Mouse (Mus musculus): Measurements from ENCODE around the gene Pnmal1. TPM values are rescaled to one million over a fixed set of nuclear protein-coding genes. Genes with fewer than 3 reads are reported as not detected.
"Not testable (repeated sequence)": the region's sequence is repeated elsewhere in the genome, so short reads cannot be mapped to it uniquely, and the experiment has no call there.

Gene Pnmal1
- polyA plus RNA-seq, 1 experiment from 2014 or later: not detected

DNA sequence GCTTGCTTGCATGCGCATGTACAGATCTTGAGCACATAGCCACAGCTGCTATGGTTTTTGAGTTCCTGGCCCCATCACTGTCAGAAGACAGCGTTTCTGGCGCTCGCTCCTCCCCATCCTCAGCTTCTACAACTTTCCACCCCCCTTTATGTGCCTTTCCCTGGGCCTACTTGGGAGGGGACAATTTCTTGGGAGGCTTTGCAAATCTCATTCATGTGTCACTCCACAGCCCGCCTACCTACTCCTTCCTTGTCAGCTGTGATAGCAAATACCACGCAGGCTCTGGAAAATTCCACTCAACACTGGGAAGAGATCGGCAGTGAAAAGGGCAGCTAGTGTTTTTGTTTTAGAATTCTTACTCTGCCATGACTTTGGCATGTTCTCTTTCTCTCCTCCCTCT lies 19.2 kb upstream of the Pnmal1 start:
- no peak overlapping the region for H3K27ac ChIP-seq
- no peaks in the 10 kb centered on the region for H3K36me3 ChIP-seq (ENCODE audit: inconsistent target)
- WGBS (ENCODE audit: missing documents): 89% methylated on average over 7 of the region's 7 CpGs
- H3K4me3 ChIP-seq (ENCODE audit: inconsistent target): no peak overlapping the region
- H3K79me2 ChIP-seq (ENCODE audit: inconsistent target): no peaks in the 10 kb centered on the region

GRCm38 (mm10) chr7:16942861-16943260 lies 16.6 kb upstream of the Pnmal1 start:
- WGBS (ENCODE audit: missing documents): 68% methylated on average over 4 of the region's 4 CpGs
- Histone ChIP-seq H3K36me3 (ENCODE audit: inconsistent target) (no peaks in the 10 kb centered on the region), H3K4me3 (ENCODE audit: inconsistent target) (no peak overlapping the region), H3K27ac (no peak overlapping the region), H3K79me2 (ENCODE audit: inconsistent target) (no peaks in the 10 kb centered on the region)

GRCm38 (mm10) chr7:16944061-16944807 lies 15.2 kb upstream of the Pnmal1 start, which contains the start of gene Pnmal2:
Pnmal2 (plus strand) TSS chr7:16944682.
- WGBS (ENCODE audit: missing documents): 27% methylated on average over 36 of the region's 36 CpGs
- Histone ChIP-seq H3K27ac (no peak within 1 kb of the TSS), H3K79me2 (ENCODE audit: inconsistent target) (no peaks in the 10 kb centered on the region), H3K36me3 (ENCODE audit: inconsistent target) (no peaks in the 10 kb centered on the region), H3K4me3 (ENCODE audit: inconsistent target) (no peak within 1 kb of the TSS)

- Histone ChIP-seq H3K36me3 (ENCODE audit: inconsistent target) (no peaks in the 10 kb centered on the region), H3K79me2 (ENCODE audit: inconsistent target) (no peaks in the 10 kb centered on the region), H3K4me3 (ENCODE audit: inconsistent target) (no peak overlapping the region), H3K27ac (no peak overlapping the region)
- 9% methylated on average over 14 of the region's 22 CpGs for WGBS (ENCODE audit: missing documents)
Measured at GRCm38 (mm10) chr7:16944808-16945315, 14.6 kb upstream of the Pnmal1 start.

DNA sequence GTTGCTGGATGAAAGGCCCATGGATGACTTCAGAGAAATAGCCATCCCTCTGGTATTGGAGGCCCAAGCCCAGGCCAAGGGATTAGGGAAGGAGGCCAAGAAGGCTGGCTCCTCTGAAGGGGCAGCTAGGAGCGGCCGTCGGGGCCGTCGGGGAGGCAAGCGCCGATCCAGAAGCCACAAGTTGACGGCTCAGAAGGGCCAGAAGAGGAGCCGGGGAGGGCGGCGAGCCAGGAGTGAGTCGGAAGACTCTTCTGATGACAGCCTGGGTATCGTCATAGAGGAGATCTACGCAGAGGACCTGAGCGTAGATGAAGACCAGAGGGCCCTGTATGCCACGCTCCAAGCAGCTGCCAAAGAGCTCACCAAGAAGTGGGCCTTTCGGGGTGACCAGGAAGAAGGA lies 14.1 kb upstream of the Pnmal1 start:
- Histone ChIP-seq H3K79me2 (ENCODE audit: inconsistent target) (no peaks in the 10 kb centered on the region), H3K27ac (no peak overlapping the region), H3K36me3 (ENCODE audit: inconsistent target) (no peaks in the 10 kb centered on the region), H3K4me3 (ENCODE audit: inconsistent target) (no peak overlapping the region)
- 19% methylated on average over 17 of the region's 17 CpGs for WGBS (ENCODE audit: missing documents)

DNA sequence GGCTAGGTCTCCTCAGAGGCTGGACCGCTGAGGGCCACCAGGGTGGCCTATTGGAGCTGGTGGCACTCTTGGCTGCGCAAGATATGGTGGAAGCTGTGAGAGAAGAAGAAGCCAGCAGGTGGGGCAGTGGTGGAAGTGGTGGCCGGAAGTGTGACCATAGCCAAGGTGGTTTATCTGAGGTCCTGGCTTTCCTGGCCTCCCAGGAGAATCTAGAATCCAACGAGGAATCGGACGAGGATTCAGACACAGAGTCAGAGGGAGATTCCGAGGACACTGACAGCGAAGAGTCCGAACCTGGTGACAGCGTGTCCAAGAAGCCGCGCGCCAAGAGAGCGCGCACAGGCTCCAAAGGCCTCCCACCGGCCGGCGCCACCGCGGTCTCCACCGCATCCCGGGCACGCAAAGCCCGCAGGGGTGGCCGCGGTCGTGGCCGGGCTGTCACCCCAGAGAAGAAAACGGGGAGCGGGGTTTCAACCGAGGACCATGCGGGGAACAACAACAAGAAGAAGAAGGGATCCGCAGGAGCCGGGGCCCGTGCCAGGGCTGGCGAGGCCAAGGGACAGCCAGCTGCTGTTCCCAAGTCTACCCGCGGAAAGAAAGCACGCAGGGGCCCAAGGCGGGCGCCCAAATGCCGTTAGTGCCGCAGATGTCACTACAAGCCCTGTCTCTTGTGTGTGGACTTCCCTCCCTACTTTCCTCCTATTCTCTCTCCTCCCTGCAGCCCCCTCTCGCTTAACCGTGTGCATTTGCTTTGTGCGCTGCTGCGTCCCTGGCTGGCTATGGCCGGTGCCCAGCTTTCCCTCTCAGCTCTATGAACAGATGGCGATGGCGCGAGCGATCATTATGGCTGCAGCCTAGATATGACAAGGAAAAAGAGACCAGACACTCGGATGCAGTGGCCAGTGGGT lies 12.8 kb upstream of the Pnmal1 start:
- no peak overlapping the region for H3K27ac ChIP-seq
- no peaks in the 10 kb centered on the region for H3K79me2 ChIP-seq (ENCODE audit: inconsistent target)
- WGBS (ENCODE audit: missing documents): 5% methylated on average over 53 of the region's 53 CpGs
- no peaks in the 10 kb centered on the region for H3K36me3 ChIP-seq (ENCODE audit: inconsistent target)
- H3K4me3 ChIP-seq (ENCODE audit: inconsistent target): no peak overlapping the region

- Histone ChIP-seq H3K79me2 (ENCODE audit: inconsistent target) (no peaks in the 10 kb centered on the region), H3K4me3 (ENCODE audit: inconsistent target) (no peak overlapping the region), H3K27ac (no peak overlapping the region), H3K36me3 (ENCODE audit: inconsistent target) (no peaks in the 10 kb centered on the region)
- 14% methylated on average over 21 of the region's 22 CpGs for WGBS (ENCODE audit: missing documents)
Measured at GRCm38 (mm10) chr7:16947349-16947895, 12.1 kb upstream of the Pnmal1 start.

- H3K36me3 ChIP-seq (ENCODE audit: inconsistent target): no peaks in the 10 kb centered on the region
- no peaks in the 10 kb centered on the region for H3K79me2 ChIP-seq (ENCODE audit: inconsistent target)
- WGBS (ENCODE audit: missing documents): 4% methylated on average over 4 of the region's 4 CpGs
- H3K27ac ChIP-seq: no peak overlapping the region
- no peak overlapping the region for H3K4me3 ChIP-seq (ENCODE audit: inconsistent target)
Measured at GRCm38 (mm10) chr7:16947959-16948361, 11.5 kb upstream of the Pnmal1 start.

- 83% methylated on average over 8 of the region's 8 CpGs for WGBS (ENCODE audit: missing documents)
- no peaks in the 10 kb centered on the region for H3K36me3 ChIP-seq (ENCODE audit: inconsistent target)
- no peaks in the 10 kb centered on the region for H3K79me2 ChIP-seq (ENCODE audit: inconsistent target)
- no peak overlapping the region for H3K27ac ChIP-seq
- no peak overlapping the region for H3K4me3 ChIP-seq (ENCODE audit: inconsistent target)
Measured at GRCm38 (mm10) chr7:16948923-16949458, 10.5 kb upstream of the Pnmal1 start.

GRCm38 (mm10) chr7:16949908-16950841 lies 9.3 kb upstream of the Pnmal1 start:
- H3K36me3 ChIP-seq (ENCODE audit: inconsistent target): no peaks in the 10 kb centered on the region
- 10% methylated on average over 29 of the region's 29 CpGs for WGBS (ENCODE audit: missing documents)
- no peaks in the 10 kb centered on the region for H3K79me2 ChIP-seq (ENCODE audit: inconsistent target)
- no peak overlapping the region for H3K27ac ChIP-seq
- H3K4me3 ChIP-seq (ENCODE audit: inconsistent target): no peak overlapping the region

DNA sequence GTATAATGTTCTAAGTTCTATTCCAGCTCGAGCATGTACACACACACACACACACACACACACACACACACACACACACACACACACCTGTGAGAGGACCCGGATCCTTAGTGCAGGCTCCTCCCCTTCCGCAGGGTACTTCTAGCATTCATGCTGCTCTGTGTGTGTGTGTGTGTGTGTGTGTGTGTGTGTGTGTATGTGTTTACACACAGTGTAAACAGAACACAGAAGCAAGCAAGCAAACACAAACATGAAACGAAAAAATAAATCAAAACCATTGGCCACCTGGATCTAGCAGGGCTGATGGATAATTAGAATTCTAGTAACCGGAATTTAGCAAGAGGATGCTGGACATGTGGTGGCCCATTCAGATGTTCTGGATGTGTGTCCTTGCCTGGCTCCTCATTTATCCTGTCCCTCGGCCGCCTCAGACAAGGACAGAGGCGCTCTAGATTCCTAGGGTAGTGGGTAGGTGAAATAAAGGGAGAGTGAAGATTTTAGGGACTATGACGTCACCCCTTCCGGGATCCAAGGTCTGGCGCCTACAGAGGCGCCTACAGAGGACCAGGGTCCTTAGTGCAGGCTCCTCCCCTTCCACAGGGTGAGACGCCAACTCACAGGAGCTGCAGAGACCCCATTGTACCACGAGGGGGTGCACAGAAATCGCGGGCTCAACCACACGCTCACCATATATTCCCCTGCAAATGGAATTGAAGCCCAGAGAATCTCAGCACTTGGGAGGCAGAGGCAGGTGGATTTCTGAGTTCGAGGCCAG lies 8.4 kb upstream of the Pnmal1 start:
- no peak overlapping the region for H3K27ac ChIP-seq
- 26% methylated on average over 15 of the region's 18 CpGs for WGBS (ENCODE audit: missing documents)
- H3K79me2 ChIP-seq (ENCODE audit: inconsistent target): no peaks in the 10 kb centered on the region
- no peaks in the 10 kb centered on the region for H3K36me3 ChIP-seq (ENCODE audit: inconsistent target)
- H3K4me3 ChIP-seq (ENCODE audit: inconsistent target): no peak overlapping the region

GRCm38 (mm10) chr7:16953776-16954175 lies 5.7 kb upstream of the Pnmal1 start:
- H3K4me3 ChIP-seq (ENCODE audit: inconsistent target); H3K36me3 ChIP-seq (ENCODE audit: inconsistent target); H3K27ac ChIP-seq; H3K79me2 ChIP-seq (ENCODE audit: inconsistent target): not testable (repeated sequence)
- 90% methylated on average over 2 of the region's 2 CpGs for WGBS (ENCODE audit: missing documents)

- Histone ChIP-seq H3K4me3 (ENCODE audit: inconsistent target) (no peak overlapping the region), H3K79me2 (ENCODE audit: inconsistent target) (no peaks in the 10 kb centered on the region), H3K36me3 (ENCODE audit: inconsistent target) (no peaks in the 10 kb centered on the region), H3K27ac (no peak overlapping the region)
- WGBS (ENCODE audit: missing documents): 71% methylated on average over 3 of the region's 4 CpGs
Measured at GRCm38 (mm10) chr7:16955712-16956111, 3.8 kb upstream of the Pnmal1 start.
